Mouse (Mus musculus): Measurements from ENCODE around the gene Gnat1.

Gene Gnat1

DNA sequence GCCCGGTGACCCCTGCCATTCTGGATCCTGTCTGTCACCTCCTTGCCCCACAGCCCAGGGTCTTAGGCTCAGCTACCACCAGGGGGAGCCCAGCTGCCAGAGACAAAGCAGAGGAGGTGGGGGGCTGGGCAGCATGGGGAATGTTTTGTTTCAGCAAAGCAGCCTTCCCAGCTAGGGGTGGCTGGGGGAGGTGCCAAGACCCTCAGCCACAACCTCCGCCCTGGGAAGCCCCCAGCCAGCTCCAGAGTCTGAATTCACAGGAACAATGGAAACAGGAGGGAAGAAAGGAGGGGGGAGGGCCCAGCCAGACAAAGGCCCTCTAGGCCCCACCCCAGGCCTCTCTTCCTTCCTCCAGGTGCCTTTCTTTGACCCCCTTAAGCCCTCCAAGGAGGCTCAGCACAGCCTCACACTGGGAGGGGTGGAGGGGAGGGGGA lies 52.7 kb downstream of the Gnat1 start:
- DNase-seq (ENCODE audit: low spot score), result peak; percentile 63

DNA sequence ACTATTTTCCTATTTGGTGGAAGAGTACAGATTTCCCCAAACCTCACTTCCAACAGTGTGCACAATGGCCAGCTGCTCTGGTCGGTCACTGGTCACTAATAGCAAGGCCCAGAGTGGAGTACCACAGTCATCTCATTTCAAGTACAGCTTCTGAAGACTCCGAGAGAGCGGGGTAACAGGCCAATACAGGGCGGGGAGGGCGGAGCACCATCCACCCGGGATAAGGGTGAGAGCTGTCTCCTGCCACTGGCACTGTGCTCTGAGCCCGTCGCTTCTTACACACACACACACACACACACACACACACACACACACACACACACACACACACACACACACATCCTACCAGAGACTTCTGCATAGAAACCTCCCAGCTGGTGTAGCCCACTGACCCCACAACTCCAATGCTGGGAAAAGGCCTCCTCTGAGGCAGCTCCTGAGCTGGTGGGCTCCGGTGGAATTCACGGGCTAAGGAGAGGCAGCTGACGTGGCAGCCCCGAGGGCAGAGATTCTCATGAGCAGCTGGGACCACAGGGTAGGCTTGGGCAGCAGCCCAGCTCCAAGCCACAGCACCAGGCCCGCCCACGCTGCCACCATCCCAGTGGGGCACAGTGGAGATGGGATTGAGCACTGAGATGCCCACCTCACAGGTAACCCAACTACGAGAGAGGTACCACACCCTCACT lies 53.2 kb downstream of the Gnat1 start:
- DNase-seq (ENCODE audit: low spot score), result no peak

DNA sequence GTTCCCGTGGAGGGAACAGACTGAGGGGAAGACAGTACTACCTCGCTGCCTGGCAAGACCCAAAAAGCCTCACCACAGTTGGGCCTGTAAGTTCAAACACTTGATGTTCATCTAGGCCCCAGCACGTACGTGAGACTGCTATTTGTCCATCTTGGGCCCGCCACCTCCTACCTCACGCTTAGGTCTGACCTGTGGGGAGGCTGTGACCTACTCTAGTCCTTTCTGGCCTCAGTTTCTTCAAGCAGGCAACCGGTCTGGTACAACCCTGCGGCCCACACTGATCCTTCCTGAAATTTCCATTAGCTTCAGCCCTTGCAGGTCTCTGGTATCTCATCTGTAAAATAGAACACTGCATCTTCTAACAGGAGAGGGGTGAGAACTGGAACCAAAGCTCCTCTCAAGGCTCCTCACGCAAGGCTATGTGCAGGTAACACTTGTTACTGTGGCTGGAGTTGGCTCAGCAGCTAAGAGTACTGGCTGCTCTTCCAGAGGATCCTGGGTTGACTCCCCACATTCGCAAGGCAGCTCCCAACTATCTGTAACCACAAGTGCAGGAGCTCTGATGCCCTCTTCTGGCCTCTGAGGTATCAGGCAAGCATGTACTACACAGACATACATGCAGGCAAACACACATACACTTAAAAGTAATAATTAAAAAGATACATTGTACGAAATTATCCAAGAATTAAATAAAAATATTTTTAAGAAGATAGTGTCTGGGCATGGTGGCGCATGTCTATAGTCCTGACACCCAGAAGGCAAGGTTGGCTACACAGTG lies 54.0 kb downstream of the Gnat1 start:
- no peak for DNase-seq (ENCODE audit: low spot score)

DNA sequence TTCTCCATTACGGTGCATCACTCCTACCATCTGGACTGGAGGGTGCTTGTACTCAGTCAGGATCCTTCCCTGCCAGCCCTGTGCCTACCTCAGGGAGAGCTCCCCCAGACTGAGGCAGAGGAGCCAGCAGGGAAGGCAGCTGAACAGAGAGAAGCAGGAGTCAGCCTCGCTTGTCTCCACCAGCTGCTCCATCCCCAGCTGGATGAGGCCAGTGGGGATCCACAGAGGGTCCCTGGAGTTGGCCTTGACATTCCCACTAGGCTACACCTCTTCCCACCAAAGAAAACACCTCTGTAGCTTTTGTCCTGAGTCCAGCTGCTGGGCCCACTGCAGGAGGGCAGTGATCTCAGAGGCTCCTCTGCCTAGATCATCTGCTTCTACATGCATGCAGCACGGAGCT lies 54.6 kb downstream of the Gnat1 start:
- no peak for DNase-seq (ENCODE audit: low spot score)

DNA sequence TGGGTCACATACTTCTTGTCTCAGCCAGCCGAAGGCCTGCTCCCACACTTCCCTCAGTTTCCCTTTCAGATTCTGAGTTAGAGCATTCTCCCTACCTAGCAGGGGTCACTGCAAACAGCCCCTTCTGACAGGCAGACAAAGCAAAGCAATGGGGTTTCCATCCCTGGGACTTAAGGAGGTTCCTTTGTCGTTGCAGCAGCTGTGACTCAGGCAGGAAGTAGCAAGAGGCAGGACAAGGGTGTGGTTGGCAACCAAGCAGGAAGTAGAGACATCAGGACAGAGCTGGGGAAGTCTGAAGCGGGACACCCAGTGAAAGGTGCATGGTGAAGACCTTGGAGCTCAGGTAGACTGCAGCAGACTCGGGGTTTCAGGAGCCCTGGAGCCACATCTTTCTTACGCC lies 55.0 kb downstream of the Gnat1 start:
- no peak for DNase-seq (ENCODE audit: low spot score)

All from testis, postnatal 14 days (tissue).